Mouse (Mus musculus) frontal cortex, postnatal 36 days (tissue): ENCODE results near the gene Muc1.

Experiments used
- DNase-seq, 2 experiments: peaks; one replicate each; pipeline ENCODE4 v3.0.0; 2022; ENCODE audit warnings: low spot score in 2 of 2

Muc1 gene

GRCm38 (mm10) chr3:89236516-89236915, 7.7 kb downstream of the Muc1 start:
- peak in 1 of 2 experiments; percentile 66 for DNase-seq

GRCm38 (mm10) chr3:89237682-89238081, 8.8 kb downstream of the Muc1 start:
- DNase-seq = no peak

GRCm38 (mm10) chr3:89238494-89238893, 9.6 kb downstream of the Muc1 start:
- no peak for DNase-seq

GRCm38 (mm10) chr3:89242331-89242895, 13.6 kb downstream of the Muc1 start:
- DNase-seq = no peak

DNA sequence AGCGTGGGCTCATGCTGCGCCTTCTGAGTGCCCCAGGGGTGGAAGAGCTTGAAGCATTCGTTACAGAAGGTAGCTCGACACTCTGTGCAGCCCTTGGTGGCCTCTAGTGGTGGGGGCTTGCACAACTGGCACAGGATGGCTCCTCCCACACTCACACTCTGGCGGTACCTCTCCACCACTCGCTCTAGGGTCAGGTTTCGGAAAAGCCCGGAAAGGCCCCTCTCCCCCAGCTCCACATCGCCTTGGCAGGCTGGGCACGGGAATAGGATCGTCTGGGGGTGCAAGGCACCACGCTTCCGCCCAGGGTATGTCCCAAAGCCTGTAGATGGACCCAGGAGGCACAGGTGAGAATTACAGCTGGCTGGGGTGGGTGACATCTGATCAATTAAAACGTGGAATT, 14.8 kb downstream of the Muc1 start:
- DNase-seq = no peak

- DNase-seq = no peak
Observed at GRCm38 (mm10) chr3:89244158-89244981, 15.5 kb downstream of the Muc1 start.

GRCm38 (mm10) chr3:89244982-89245687, 16.3 kb downstream of the Muc1 start:
- DNase-seq = no peak

- DNase-seq = peak; percentile 68 to 73
Observed at GRCm38 (mm10) chr3:89245688-89246171, 16.9 kb downstream of the Muc1 start, which contains the start of gene Krtcap2. TSS of gene Krtcap2 (plus strand) at chr3:89245966.

- DNase-seq = peak; percentile 92 to 93
Observed at GRCm38 (mm10) chr3:89246261-89247100, 17.6 kb downstream of the Muc1 start, which contains the start of gene Trim46. TSS of gene Trim46 (minus strand) at chr3:89246309.

- DNase-seq = no peak
Observed at GRCm38 (mm10) chr3:89247466-89247865, 18.6 kb downstream of the Muc1 start.

DNA sequence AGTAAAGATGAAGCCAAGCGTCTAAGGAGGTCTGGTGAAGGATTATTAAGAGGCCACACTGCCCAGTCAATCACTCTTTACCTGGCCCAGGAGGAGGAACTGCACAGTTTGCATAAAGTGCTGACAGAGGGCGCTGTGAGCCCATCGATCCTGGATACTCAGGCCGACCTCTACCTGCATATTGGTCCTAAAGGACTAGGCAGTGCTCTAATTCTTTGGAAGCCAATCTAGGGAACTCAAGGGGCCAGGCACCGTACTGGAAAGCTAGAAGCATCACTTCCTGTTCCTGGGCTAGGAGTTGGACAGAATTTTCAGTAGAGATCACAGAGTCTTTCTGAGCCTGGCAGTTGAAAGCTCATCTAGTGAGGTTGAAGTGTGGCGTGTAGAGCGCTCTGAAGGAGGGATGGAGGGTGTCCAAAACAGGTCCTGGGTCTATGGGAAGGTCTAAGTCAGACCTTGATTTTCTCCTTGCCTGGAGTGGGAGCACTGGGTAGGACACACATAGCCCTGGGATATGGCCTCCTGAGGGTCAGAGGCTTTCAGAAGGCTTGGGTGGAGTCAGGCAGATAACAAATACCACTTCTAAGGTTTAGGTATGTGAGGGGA, 21.7 kb downstream of the Muc1 start:
- no peak for DNase-seq

DNA sequence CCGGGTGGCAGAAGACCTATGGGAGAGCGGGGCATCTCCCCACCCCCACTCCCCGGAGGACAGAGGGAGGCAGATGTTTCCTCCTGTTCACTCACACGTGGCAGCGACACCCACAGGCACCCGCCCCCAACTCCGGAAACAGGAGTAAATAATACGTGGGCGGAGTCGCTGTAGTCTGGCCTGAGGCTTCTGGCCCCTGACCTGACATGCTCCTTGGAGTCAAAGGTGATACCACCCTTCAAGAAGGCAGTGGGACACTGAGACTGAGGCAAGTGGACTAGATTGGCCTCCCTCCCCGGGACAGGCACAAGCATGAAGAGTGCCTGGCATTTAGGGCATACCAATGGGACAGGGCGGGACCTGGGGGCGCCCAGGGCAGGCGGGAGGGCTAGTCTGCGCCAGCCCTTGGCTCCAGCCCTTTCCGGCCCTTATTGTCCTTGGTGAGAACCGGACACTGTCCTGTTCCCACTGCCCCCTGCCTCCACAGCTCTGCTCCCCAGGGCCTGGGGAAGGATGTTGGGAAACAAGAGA, 22.6 kb downstream of the Muc1 start:
- DNase-seq = no peak

DNA sequence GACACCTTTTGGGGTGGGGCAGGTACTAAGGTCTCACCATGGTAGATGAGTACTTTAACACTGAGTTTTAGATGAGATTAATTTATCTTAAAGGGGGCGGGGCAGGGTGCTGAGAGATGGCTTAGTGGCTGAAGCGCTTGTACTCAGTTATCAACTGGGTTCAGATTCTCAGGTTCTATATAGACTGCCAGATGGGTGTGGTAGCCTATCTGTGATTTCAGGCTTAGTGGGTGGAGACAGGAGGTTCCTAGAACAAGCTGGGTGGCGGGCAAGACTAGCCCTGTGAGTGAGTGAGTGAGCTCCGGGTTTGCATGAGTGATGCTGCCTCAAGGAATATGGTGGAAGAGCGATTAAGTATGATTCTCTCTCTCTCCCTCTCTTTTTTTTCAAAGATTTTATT, 26.1 kb downstream of the Muc1 start:
- DNase-seq = no peak

DNA sequence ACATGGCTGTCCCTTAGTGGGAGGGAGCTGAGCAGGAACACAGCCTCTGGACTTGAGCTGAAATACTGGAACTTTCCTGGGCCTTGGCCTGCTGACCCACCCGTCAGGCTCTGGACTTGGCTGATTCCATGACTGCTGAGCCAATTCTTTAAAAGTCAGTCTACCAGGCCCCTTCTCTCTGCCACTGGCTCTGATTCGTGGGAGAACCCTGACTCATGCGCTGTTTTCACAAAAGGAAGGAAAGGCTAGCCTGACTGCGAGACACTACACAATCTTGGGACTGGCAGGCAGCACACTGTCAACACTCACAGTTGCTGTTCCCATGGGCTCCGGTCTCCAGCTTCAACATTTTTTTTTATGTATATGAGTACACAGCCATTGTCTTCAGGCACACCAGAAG, 27.3 kb downstream of the Muc1 start:
- DNase-seq = no peak

- DNase-seq = no peak
Observed at GRCm38 (mm10) chr3:89259076-89259475, 30.2 kb downstream of the Muc1 start, which contains the start of gene Dpm3. TSS of gene Dpm3 (plus strand) at chr3:89259358.

DNA sequence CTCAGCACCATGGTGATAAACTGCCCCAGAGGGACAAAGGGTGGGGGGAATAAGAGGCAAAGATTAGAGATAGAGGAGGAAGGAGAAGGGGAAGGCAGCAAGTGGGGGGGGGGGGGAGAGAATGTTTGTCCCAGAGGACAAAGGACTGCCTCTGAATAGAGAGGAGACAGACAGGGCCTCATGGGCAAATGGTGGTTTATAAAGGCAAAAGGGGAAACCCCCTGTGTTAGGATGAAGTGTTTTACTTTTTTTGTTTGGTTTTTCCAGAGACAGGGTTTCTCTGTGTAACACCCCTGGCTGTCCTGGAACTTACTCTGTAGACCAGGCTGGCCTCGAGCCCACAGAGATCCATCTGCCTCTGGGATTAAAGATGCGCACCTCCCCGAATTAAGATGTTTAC, 31.4 kb downstream of the Muc1 start:
- DNase-seq = no peak

- no peak for DNase-seq
Observed at GRCm38 (mm10) chr3:89262417-89262816, 33.6 kb downstream of the Muc1 start.

DNA sequence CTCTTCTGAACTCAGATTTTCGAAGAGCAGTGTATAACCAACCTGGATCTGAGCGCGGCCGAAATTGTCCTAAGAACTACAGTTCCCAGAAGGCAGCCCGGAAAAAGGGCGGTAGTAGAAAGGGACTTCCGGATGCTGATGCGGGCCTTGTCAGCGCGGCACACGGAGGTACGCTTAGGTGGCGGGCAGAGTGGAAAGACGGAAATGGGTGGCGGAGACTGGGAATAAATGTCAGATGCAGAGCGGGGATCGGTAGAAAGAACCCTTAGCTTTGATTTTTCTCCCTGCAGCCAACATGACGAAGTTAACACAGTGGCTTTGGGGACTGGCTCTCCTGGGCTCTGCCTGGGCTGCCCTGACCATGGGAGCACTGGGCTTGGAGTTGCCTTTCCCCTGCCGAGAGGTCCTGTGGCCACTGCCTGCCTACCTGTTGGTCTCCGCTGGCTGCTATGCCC, 37.6 kb downstream of the Muc1 start:
- peak; percentile 75 to 85 for DNase-seq

- no peak for DNase-seq
Observed at GRCm38 (mm10) chr3:89268916-89269315, 40.1 kb downstream of the Muc1 start.

- DNase-seq = peak; percentile 81 to 88
Observed at GRCm38 (mm10) chr3:89270051-89270755, 41.3 kb downstream of the Muc1 start, which contains the start of gene Slc50a1. TSS of gene Slc50a1 (minus strand) at chr3:89270570.
